Mouse (Mus musculus) midbrain, embryonic 13.5 days (tissue): ENCODE measurements around the gene Rras. TPM values are rescaled to one million over a fixed set of nuclear protein-coding genes. Genes with fewer than 3 reads are reported as not detected.

Experiments
- ATAC-seq: fragments of 200-750 bp; cut with Nextera tagmentation; 2 replicates; pipeline ENCODE4 v1.8.0; 2017; ENCODE audit warnings: mild to moderate bottlenecking, moderate TSS enrichment, moderate library complexity
- H3K27ac ChIP-seq: fragments of 300-500 bp; sonication (generic); 2 replicates; pipeline ENCODE4 v1.5.1; 2015; ENCODE audit warnings: inconsistent platforms, mild to moderate bottlenecking, moderate library complexity
- H3K27me3 ChIP-seq: fragments of 300-500 bp; sonication (generic); 2 replicates; pipeline ENCODE4 v1.6.1; 2015; ENCODE audit warnings: mild to moderate bottlenecking, inconsistent platforms
- H3K36me3 ChIP-seq: fragments of 300-500 bp; sonication (generic); 2 replicates; pipeline ENCODE4 v1.6.1; 2015; ENCODE audit warnings: mild to moderate bottlenecking, inconsistent platforms
- H3K4me1 ChIP-seq: fragments of 300-500 bp; sonication (generic); replicated peaks from 2 replicates; pipeline ENCODE4 v1.6.1; 2015; ENCODE audit warnings: inconsistent platforms
- H3K4me2 ChIP-seq: fragments of 300-500 bp; sonication (generic); replicated peaks from 2 replicates; pipeline ENCODE4 v1.6.1; 2015; ENCODE audit warnings: moderate library complexity, mild to moderate bottlenecking, inconsistent platforms
- H3K4me3 ChIP-seq: fragments of 300-500 bp; sonication (generic); replicated peaks from 2 replicates; pipeline ENCODE4 v1.5.1; 2015; ENCODE audit warnings: mild to moderate bottlenecking, inconsistent platforms
- H3K9ac ChIP-seq: fragments of 300-500 bp; sonication (generic); replicated peaks from 2 replicates; pipeline ENCODE4 v1.6.1; 2015; ENCODE audit warnings: mild to moderate bottlenecking, inconsistent platforms
- H3K9me3 ChIP-seq: fragments of 300-500 bp; sonication (generic); 2 replicates; pipeline ENCODE4 v1.6.1; 2016; ENCODE audit warnings: mild to moderate bottlenecking, inconsistent platforms
- WGBS: fragments of 180-500 bp; shearing (Covaris S2); methylation state at CpG from one replicate; pipeline ENCODE4 v1.1.7; 2015; 5-methylcytosine and 5-hydroxymethylcytosine counted together
- microRNA-seq: library from miRNA; unstranded; fragments of <30 nt; microRNA quantifications from one replicate; pipeline ENCODE4, GENCODE M21; 2016
- polyA plus RNA-seq: library from polyadenylated mRNA; unstranded; fragments of >200 nt; fragmentation: Nextera tagmentation; extraction: Ambion mirVana; gene quantifications from 2 replicates; pipeline ENCODE4 v1.2.1, GENCODE M21; 2015

Gene Rras
- polyA plus RNA-seq, 1 experiment from 2014 or later = 9.6 TPM

DNA sequence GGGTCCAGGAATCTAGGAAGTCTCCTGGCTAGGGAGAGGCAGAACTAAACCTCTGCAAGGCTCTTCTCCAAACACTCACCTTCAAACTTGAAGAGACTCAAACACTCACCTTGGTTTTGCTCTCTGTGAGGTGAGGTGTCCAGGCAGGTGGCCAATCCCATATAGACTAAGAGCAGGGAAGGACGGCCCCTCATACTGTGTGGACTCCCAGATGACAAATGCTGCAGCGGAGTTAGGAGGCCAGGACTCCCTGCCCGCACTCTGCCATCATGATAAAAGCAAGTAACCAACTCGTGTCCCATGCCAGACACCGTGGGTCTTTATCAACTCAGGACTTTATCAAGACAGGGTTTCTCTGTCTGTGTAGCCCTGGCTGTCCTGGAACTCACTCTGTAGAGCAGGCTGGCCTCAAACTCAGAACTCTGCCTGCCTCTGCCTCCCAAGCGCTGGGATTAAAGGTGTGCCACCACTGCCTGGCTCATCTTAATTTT is 42.9 kb downstream of the Rras start:
- H3K27me3 ChIP-seq = no peaks in the 10 kb centered on the region
- peaks cover 45% of the 10 kb centered on the region for H3K4me1 ChIP-seq
- WGBS = 90% methylated on average over 6 of the region's 6 CpGs
- no peak overlapping the region for H3K27ac ChIP-seq
- no peak overlapping the region for H3K4me3 ChIP-seq
- H3K36me3 ChIP-seq = no peaks in the 10 kb centered on the region
- no peak overlapping the region for H3K4me2 ChIP-seq
- no peaks in the 10 kb centered on the region for H3K9me3 ChIP-seq
- no peak for ATAC-seq
- H3K9ac ChIP-seq = no peak overlapping the region

- Histone ChIP-seq H3K27me3 (no peaks in the 10 kb centered on the region), H3K4me2 (peak overlapping the region; percentile 62), H3K4me1 (peaks cover 45% of the 10 kb centered on the region), H3K36me3 (no peaks in the 10 kb centered on the region), H3K27ac (peak overlapping the region; percentile 89; the same call in 1 of the 2 replicates), H3K9me3 (no peaks in the 10 kb centered on the region), H3K4me3 (peak overlapping the region; percentile 70), H3K9ac (peak overlapping the region; percentile 6; the same call in 1 of the 2 replicates)
- 18% methylated on average over 11 of the region's 11 CpGs for WGBS
- no peak for ATAC-seq
Observed at GRCm38 (mm10) chr7:45061532-45062075, 43.8 kb downstream of the Rras start.

DNA sequence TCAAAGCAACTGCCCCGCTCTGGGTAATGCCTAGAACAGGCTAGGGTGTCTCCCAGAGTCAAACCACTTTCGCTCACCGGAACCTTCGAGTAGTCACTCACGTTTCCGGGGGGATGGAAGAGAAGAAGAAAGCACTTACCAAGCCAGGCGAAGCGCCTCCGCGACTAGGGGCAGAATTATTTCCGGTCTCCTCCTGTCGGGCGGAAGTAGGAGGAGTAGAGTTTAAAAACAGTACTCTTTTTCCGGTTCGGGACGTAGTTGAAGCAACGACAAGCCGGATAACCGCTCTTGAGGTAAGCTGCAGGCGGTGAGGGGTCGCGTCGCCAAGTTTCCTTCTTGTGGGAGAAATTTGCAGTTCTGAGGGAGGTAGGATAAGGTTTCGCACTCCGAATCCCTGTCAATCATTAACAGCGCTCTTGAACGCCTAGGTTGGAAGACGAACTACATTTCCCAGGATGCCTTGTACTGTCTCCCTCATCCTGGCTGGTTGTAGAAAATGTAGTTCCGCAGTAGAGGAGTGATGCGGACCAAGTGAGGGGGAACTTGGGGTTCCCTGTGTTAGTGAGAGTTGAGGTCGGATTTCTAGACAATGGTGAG is 44.6 kb downstream of the Rras start, which contains the start of the genes Nosip and Prrg2:
Gene Nosip (plus strand): TSS at position 191 of the 597 bp plus-strand sequence.
Gene Prrg2 (minus strand): TSS at position 439 of the 597 bp plus-strand sequence.
- ATAC-seq = peak; percentile 90

GRCm38 (mm10) chr7:45067190-45067999 is 49.6 kb downstream of the Rras start:
- Histone ChIP-seq H3K36me3 (no peaks in the 10 kb centered on the region), H3K9me3 (no peaks in the 10 kb centered on the region), H3K4me3 (no peak overlapping the region), H3K9ac (no peak overlapping the region), H3K4me1 (peaks cover 15% of the 10 kb centered on the region), H3K27me3 (no peaks in the 10 kb centered on the region), H3K27ac (no peak overlapping the region), H3K4me2 (no peak overlapping the region)
- no peak for ATAC-seq
- WGBS = 82% methylated on average over 4 of the region's 4 CpGs

More for the DNA sequence above, 44.6 kb downstream of the Rras start, which contains the start of the genes Nosip and Prrg2:
- Histone ChIP-seq H3K27me3 (no peaks in the 10 kb centered on the region), H3K4me2 (peak within 1 kb of the TSS; percentile 62), H3K9ac (peak within 1 kb of the TSS; percentile 73), H3K4me1 (peaks cover 45% of the 10 kb centered on the region), H3K9me3 (no peaks in the 10 kb centered on the region), H3K36me3 (no peaks in the 10 kb centered on the region), H3K4me3 (peak within 1 kb of the TSS; percentile 70), H3K27ac (peak within 1 kb of the TSS; percentile 89)
- under 1% methylated on average over 31 of the region's 31 CpGs for WGBS

DNA sequence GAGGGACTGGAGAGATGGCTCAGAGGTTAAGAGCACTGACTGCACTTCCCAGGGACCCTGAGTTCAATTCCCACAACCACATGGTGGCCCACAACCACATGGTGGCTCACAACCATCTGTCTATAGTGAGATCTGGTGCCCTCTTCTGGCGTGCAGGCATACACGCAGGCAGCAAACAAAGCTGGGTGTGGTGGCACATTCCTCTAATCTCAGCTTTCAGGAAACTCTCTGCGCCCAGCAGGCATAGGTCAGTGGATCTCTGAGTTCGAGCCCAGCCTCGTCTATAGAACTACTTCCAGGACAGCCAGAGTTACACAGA is 50.2 kb downstream of the Rras start:
- Histone ChIP-seq H3K9ac (no peak overlapping the region), H3K4me1 (peaks cover 15% of the 10 kb centered on the region), H3K4me3 (no peak overlapping the region), H3K27ac (no peak overlapping the region), H3K36me3 (no peaks in the 10 kb centered on the region), H3K9me3 (no peaks in the 10 kb centered on the region), H3K27me3 (no peaks in the 10 kb centered on the region), H3K4me2 (no peak overlapping the region)
- WGBS = 30% methylated on average over 5 of the region's 5 CpGs
- ATAC-seq = no peak

DNA sequence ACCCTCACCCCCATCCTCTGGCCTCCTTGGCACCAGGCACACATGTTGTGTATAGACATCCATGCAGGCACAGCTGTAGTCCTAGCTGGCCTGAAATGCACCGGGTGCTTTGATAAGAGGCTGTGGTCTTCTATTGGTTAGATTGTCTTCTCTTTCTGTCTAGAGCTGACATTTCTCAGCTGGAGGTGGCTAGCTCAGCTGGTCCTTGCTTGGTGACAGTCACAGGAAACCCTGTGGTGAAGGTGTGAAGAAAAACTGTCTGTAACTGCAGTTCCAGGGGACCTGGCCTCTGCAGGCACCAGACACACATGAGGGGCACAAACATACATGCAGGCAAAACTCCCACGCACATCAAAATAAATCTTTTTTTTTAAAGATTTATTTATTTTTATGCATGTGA is 51.9 kb downstream of the Rras start:
- ATAC-seq = no peak
- H3K27me3 ChIP-seq = no peaks in the 10 kb centered on the region

More for the DNA sequence above, 51.9 kb downstream of the Rras start:
- Histone ChIP-seq H3K9me3 (no peaks in the 10 kb centered on the region), H3K4me1 (0 out of 2 replicates have a peak, but pooled peaks cover 2% of the 10 kb centered on the region), H3K9ac (no peak overlapping the region), H3K36me3 (peaks cover 12% of the 10 kb centered on the region), H3K4me2 (no peak overlapping the region), H3K4me3 (no peak overlapping the region), H3K27ac (no peak overlapping the region)
- 95% methylated on average over 2 of the region's 2 CpGs for WGBS

Small RNAs within 50 kb of the gene (microRNA-seq; reads per million reads assigned to microRNA genes)
- gene Mir7054 = 0.82 reads per million

Other genes starting within 250 kb of the Rras start
- gene Nup62, start 201.9 kb upstream of the Rras start, polyA plus RNA-seq = 55.7 and 61.3 TPM in 2 replicates
- gene Il4i1, start 201.6 kb upstream of the Rras start, polyA plus RNA-seq = 2.0 and 2.1 TPM in 2 replicates
- 3.8 and 5.4 TPM in 2 replicates for gene Atf5, start 201.3 kb upstream of the Rras start, polyA plus RNA-seq
- gene Akt1s1, start 169.0 kb upstream of the Rras start, polyA plus RNA-seq = 78.9 and 88.2 TPM in 2 replicates
- 109 and 110 TPM in 2 replicates for gene Tbc1d17, start 168.9 kb upstream of the Rras start, polyA plus RNA-seq
- 32.3 and 38.5 TPM in 2 replicates for gene Pnkp, start 160.8 kb upstream of the Rras start, polyA plus RNA-seq
- gene Ptov1, start 148.2 kb upstream of the Rras start, polyA plus RNA-seq = 524 and 584 TPM in 2 replicates
- gene Med25, start 125.2 kb upstream of the Rras start, polyA plus RNA-seq = 151 and 162 TPM in 2 replicates
- 24.2 and 26.9 TPM in 2 replicates for gene Fuz, start 121.9 kb upstream of the Rras start, polyA plus RNA-seq
- 98.1 and 98.6 TPM in 2 replicates for gene Ap2a1, start 88.5 kb upstream of the Rras start, polyA plus RNA-seq
- gene Tsks, start 74.8 kb upstream of the Rras start, polyA plus RNA-seq = 0.17 TPM in 1 of 2 replicates, not detected in the other
- gene Cpt1c, start 43.1 kb upstream of the Rras start, polyA plus RNA-seq = 47.0 and 56.0 TPM in 2 replicates
- 784 and 789 TPM in 2 replicates for gene Prmt1, start 31.4 kb upstream of the Rras start, polyA plus RNA-seq
- gene Irf3, start 20.3 kb upstream of the Rras start, polyA plus RNA-seq = 63.0 and 70.7 TPM in 2 replicates
- 21.3 and 21.6 TPM in 2 replicates for gene Bcl2l12, start 19.2 kb upstream of the Rras start, polyA plus RNA-seq
- gene Scaf1, start 1.6 kb upstream of the Rras start, polyA plus RNA-seq = 38.1 and 47.7 TPM in 2 replicates
- 14.0 and 17.0 TPM in 2 replicates for gene Prr12, start 34.9 kb downstream of the Rras start, polyA plus RNA-seq
- 56.5 and 61.8 TPM in 2 replicates for gene Nosip, start 44.5 kb downstream of the Rras start, polyA plus RNA-seq
- 13.2 and 14.5 TPM in 2 replicates for gene Prrg2, start 44.7 kb downstream of the Rras start, polyA plus RNA-seq
- gene Rcn3, start 74.3 kb downstream of the Rras start, polyA plus RNA-seq = 57.7 and 69.8 TPM in 2 replicates
- gene Fcgrt, start 85.9 kb downstream of the Rras start, polyA plus RNA-seq = 17.6 and 18.4 TPM in 2 replicates
- gene Rps11, start 106.5 kb downstream of the Rras start, polyA plus RNA-seq = 1,074 TPM in 2 replicates
- 838 and 877 TPM in 2 replicates for gene Rpl13a, start 110.8 kb downstream of the Rras start, polyA plus RNA-seq
- gene Gm45713, start 118.3 kb downstream of the Rras start, polyA plus RNA-seq = 0.24 TPM in 1 of 2 replicates, not detected in the other
- 0.82 and 1.3 TPM in 2 replicates for gene Flt3l, start 118.5 kb downstream of the Rras start, polyA plus RNA-seq
- gene Pih1d1, start 136.3 kb downstream of the Rras start, polyA plus RNA-seq = 93.0 and 96.0 TPM in 2 replicates
- gene Aldh16a1, start 136.6 kb downstream of the Rras start, polyA plus RNA-seq = 24.7 and 27.2 TPM in 2 replicates
- 0.34 and 1.8 TPM in 2 replicates for gene Slc17a7, start 146.0 kb downstream of the Rras start, polyA plus RNA-seq
- not detected in 2 replicates for gene Gfy, start 161.6 kb downstream of the Rras start, polyA plus RNA-seq
- gene Pth2, start 163.0 kb downstream of the Rras start, polyA plus RNA-seq = 1.8 and 2.1 TPM in 2 replicates
- gene Ccdc155, start 186.9 kb downstream of the Rras start, polyA plus RNA-seq = 0.59 and 0.97 TPM in 2 replicates
- 1.5 and 1.6 TPM in 2 replicates for gene Dkkl1, start 194.2 kb downstream of the Rras start, polyA plus RNA-seq
- gene Tead2, start 197.8 kb downstream of the Rras start, polyA plus RNA-seq = 112 and 124 TPM in 2 replicates
- gene Cd37, start 221.2 kb downstream of the Rras start, polyA plus RNA-seq = 0.84 and 1.5 TPM in 2 replicates
- 0.24 and 0.28 TPM in 2 replicates for gene Slc6a16, start 223.1 kb downstream of the Rras start, polyA plus RNA-seq